Mouse (Mus musculus) heart, embryonic 15.5 days (tissue): ENCODE data around the gene Zfp949. TPM values are rescaled to one million over a fixed set of nuclear protein-coding genes. Genes with fewer than 3 reads are reported as not detected.

Source experiments
- ATAC-seq: fragments of 200-750 bp; cut with Nextera tagmentation; replicated peaks from 2 replicates; pipeline ENCODE4 v1.8.0; 2017; ENCODE audit warnings: low read depth, moderate TSS enrichment; ENCODE audit not compliant: insufficient number of reproducible peaks, insufficient read depth, low FRiP score
- H3K27ac ChIP-seq: fragments of 300-500 bp; sonication (generic); 2 replicates; pipeline ENCODE4 v1.5.1; 2015; ENCODE audit warnings: mild to moderate bottlenecking, inconsistent platforms
- H3K27me3 ChIP-seq: fragments of 300-500 bp; sonication (generic); 2 replicates; pipeline ENCODE4 v1.6.1; 2015; ENCODE audit warnings: inconsistent platforms
- H3K36me3 ChIP-seq: fragments of 300-500 bp; sonication (generic); 2 replicates; pipeline ENCODE4 v1.6.1; 2015; ENCODE audit warnings: mild to moderate bottlenecking, inconsistent platforms
- H3K4me1 ChIP-seq: fragments of 300-500 bp; sonication (generic); replicated peaks from 2 replicates; pipeline ENCODE4 v1.6.1; 2015; ENCODE audit warnings: inconsistent platforms
- H3K4me2 ChIP-seq: fragments of 300-500 bp; sonication (generic); 2 replicates; pipeline ENCODE4 v1.6.1; 2015; ENCODE audit warnings: inconsistent platforms, mild to moderate bottlenecking, moderate library complexity
- H3K4me3 ChIP-seq: fragments of 300-500 bp; sonication (generic); 2 replicates; pipeline ENCODE4 v1.5.1; 2015; ENCODE audit warnings: mild to moderate bottlenecking, inconsistent platforms
- H3K9ac ChIP-seq: fragments of 300-500 bp; sonication (generic); 2 replicates; pipeline ENCODE4 v1.6.1; 2015; ENCODE audit warnings: mild to moderate bottlenecking, inconsistent platforms
- H3K9me3 ChIP-seq: fragments of 300-500 bp; sonication (generic); replicated peaks from 2 replicates; pipeline ENCODE4 v1.6.1; 2016; ENCODE audit warnings: inconsistent platforms
- WGBS: fragments of 180-500 bp; shearing (Covaris S2); methylation state at CpG from one replicate; pipeline ENCODE4 v1.1.7; 2015; ENCODE audit warnings: mixed read lengths; 5-methylcytosine and 5-hydroxymethylcytosine counted together
- polyA plus RNA-seq: library from polyadenylated mRNA; unstranded; fragments of >200 nt; fragmentation: Nextera tagmentation; extraction: Ambion mirVana; gene quantifications from 2 replicates; pipeline ENCODE4 v1.2.1, GENCODE M21; 2015

Zfp949 gene
- polyA plus RNA-seq, 1 experiment from 2014 or later = 7.6 TPM

- ATAC-seq = peak; percentile 92
- under 1% methylated on average over 69 of the region's 69 CpGs for WGBS
- H3K27ac ChIP-seq = peak overlapping the region; percentile 89
- no peaks in the 10 kb centered on the region for H3K27me3 ChIP-seq
- peak overlapping the region; percentile 80 for H3K4me2 ChIP-seq
- H3K4me1 ChIP-seq = peaks cover 11% of the 10 kb centered on the region
- H3K36me3 ChIP-seq = peaks cover 17% of the 10 kb centered on the region; the same call in 1 of the 2 replicates
- no peaks in the 10 kb centered on the region for H3K9me3 ChIP-seq
- H3K4me3 ChIP-seq = peak overlapping the region; percentile 81
- peak overlapping the region; percentile 87 for H3K9ac ChIP-seq
These were observed 25.1 kb upstream of the Zfp949 start for GRCm38 (mm10) chr9:88522569-88523334.

- H3K27ac ChIP-seq = peak overlapping the region; percentile 80
These were observed 24.5 kb upstream of the Zfp949 start for GRCm38 (mm10) chr9:88523335-88523668.

GRCm38 (mm10) chr9:88524367-88524766 is 23.5 kb upstream of the Zfp949 start:
- ATAC-seq = no peak
- Histone ChIP-seq H3K4me3 (no peak overlapping the region), H3K9me3 (no peaks in the 10 kb centered on the region), H3K27me3 (no peaks in the 10 kb centered on the region), H3K9ac (no peak overlapping the region), H3K4me1 (peaks cover 11% of the 10 kb centered on the region), H3K36me3 (peaks cover 17% of the 10 kb centered on the region; the same call in 1 of the 2 replicates), H3K27ac (no peak overlapping the region), H3K4me2 (no peak overlapping the region)
- 92% methylated on average over 2 of the region's 2 CpGs for whole genome bisulfite sequencing

More at GRCm38 (mm10) chr9:88523335-88523668, 24.5 kb upstream of the Zfp949 start:
- no peaks in the 10 kb centered on the region for H3K27me3 ChIP-seq
- H3K4me3 ChIP-seq = peak overlapping the region; percentile 81
- peak overlapping the region; percentile 80 for H3K4me2 ChIP-seq
- H3K9me3 ChIP-seq = no peaks in the 10 kb centered on the region
- no peak for ATAC-seq
- H3K36me3 ChIP-seq = peaks cover 17% of the 10 kb centered on the region; the same call in 1 of the 2 replicates
- peak overlapping the region; percentile 60 for H3K9ac ChIP-seq
- WGBS = 1% methylated on average over 16 of the region's 16 CpGs
- peaks cover 11% of the 10 kb centered on the region for H3K4me1 ChIP-seq

GRCm38 (mm10) chr9:88524796-88525195 is 23.0 kb upstream of the Zfp949 start:
- no peaks in the 10 kb centered on the region for H3K27me3 ChIP-seq
- no peaks in the 10 kb centered on the region for H3K9me3 ChIP-seq
- H3K9ac ChIP-seq = no peak overlapping the region
- H3K4me2 ChIP-seq = no peak overlapping the region
- H3K27ac ChIP-seq = no peak overlapping the region
- H3K36me3 ChIP-seq = peaks cover 13% of the 10 kb centered on the region; the same call in 1 of the 2 replicates
- no peak overlapping the region for H3K4me3 ChIP-seq
- 62% methylated on average over 3 of the region's 3 CpGs for WGBS
- ATAC-seq = no peak
- peaks cover 11% of the 10 kb centered on the region for H3K4me1 ChIP-seq

GRCm38 (mm10) chr9:88525341-88525740 is 22.5 kb upstream of the Zfp949 start:
- 90% methylated on average over 6 of the region's 6 CpGs for WGBS

GRCm38 (mm10) chr9:88527956-88528355 is 19.9 kb upstream of the Zfp949 start:
- H3K36me3 ChIP-seq = no peaks in the 10 kb centered on the region
- H3K4me3 ChIP-seq = no peak overlapping the region
- peaks cover 3% of the 10 kb centered on the region; the same call in 1 of the 2 replicates for H3K4me1 ChIP-seq
- H3K9me3 ChIP-seq = no peaks in the 10 kb centered on the region
- no peaks in the 10 kb centered on the region for H3K27me3 ChIP-seq
- H3K4me2 ChIP-seq = no peak overlapping the region
- no peak overlapping the region for H3K27ac ChIP-seq
- no peak overlapping the region for H3K9ac ChIP-seq
- no peak for ATAC-seq
- 83% methylated on average over 4 of the region's 4 CpGs for WGBS

More at GRCm38 (mm10) chr9:88525341-88525740, 22.5 kb upstream of the Zfp949 start:
- Histone ChIP-seq H3K4me1 (peaks cover 11% of the 10 kb centered on the region), H3K4me3 (no peak overlapping the region), H3K36me3 (peaks cover 9% of the 10 kb centered on the region; the same call in 1 of the 2 replicates), H3K9ac (no peak overlapping the region), H3K9me3 (no peaks in the 10 kb centered on the region), H3K27ac (no peak overlapping the region), H3K27me3 (no peaks in the 10 kb centered on the region), H3K4me2 (no peak overlapping the region)
- ATAC-seq = no peak

- Histone ChIP-seq H3K4me2 (no peak overlapping the region), H3K36me3 (no peaks in the 10 kb centered on the region), H3K4me1 (no peaks in the 10 kb centered on the region), H3K27me3 (no peaks in the 10 kb centered on the region), H3K27ac (no peak overlapping the region), H3K4me3 (no peak overlapping the region), H3K9ac (no peak overlapping the region), H3K9me3 (no peaks in the 10 kb centered on the region)
- 78% methylated on average over 5 of the region's 5 CpGs for WGBS
- no peak for ATAC-seq
These were observed 19.1 kb upstream of the Zfp949 start for GRCm38 (mm10) chr9:88528736-88529135.

GRCm38 (mm10) chr9:88529571-88529970 is 18.2 kb upstream of the Zfp949 start:
- H3K27ac ChIP-seq = no peak overlapping the region
- WGBS = 82% methylated on average over 3 of the region's 3 CpGs
- no peak for ATAC-seq
- H3K4me3 ChIP-seq = no peak overlapping the region
- no peaks in the 10 kb centered on the region for H3K27me3 ChIP-seq
- no peaks in the 10 kb centered on the region for H3K36me3 ChIP-seq
- no peak overlapping the region for H3K4me2 ChIP-seq
- H3K9ac ChIP-seq = no peak overlapping the region
- H3K9me3 ChIP-seq = no peaks in the 10 kb centered on the region
- no peaks in the 10 kb centered on the region for H3K4me1 ChIP-seq

- Histone ChIP-seq H3K36me3 (no peaks in the 10 kb centered on the region), H3K9ac (no peak overlapping the region), H3K27me3 (no peaks in the 10 kb centered on the region), H3K4me2 (no peak overlapping the region), H3K27ac (no peak overlapping the region), H3K4me3 (no peak overlapping the region), H3K9me3 (no peaks in the 10 kb centered on the region), H3K4me1 (no peaks in the 10 kb centered on the region)
- ATAC-seq = no peak
- 63% methylated on average over 5 of the region's 5 CpGs for WGBS
These were observed 17.7 kb upstream of the Zfp949 start for GRCm38 (mm10) chr9:88529979-88530580.

- Histone ChIP-seq H3K4me2 (no peak overlapping the region), H3K9ac (no peak overlapping the region), H3K4me1 (no peaks in the 10 kb centered on the region), H3K36me3 (no peaks in the 10 kb centered on the region), H3K27me3 (no peaks in the 10 kb centered on the region), H3K27ac (no peak overlapping the region), H3K9me3 (no peaks in the 10 kb centered on the region), H3K4me3 (no peak overlapping the region)
- ATAC-seq = no peak
- 93% methylated on average over 5 of the region's 5 CpGs for WGBS
These were observed 13.7 kb upstream of the Zfp949 start for GRCm38 (mm10) chr9:88534093-88534492.

- H3K4me2 ChIP-seq = no peak overlapping the region
- H3K27me3 ChIP-seq = no peaks in the 10 kb centered on the region
- no peaks in the 10 kb centered on the region for H3K9me3 ChIP-seq
- H3K27ac ChIP-seq = no peak overlapping the region
- H3K36me3 ChIP-seq = no peaks in the 10 kb centered on the region
- H3K9ac ChIP-seq = no peak overlapping the region
- no peaks in the 10 kb centered on the region for H3K4me1 ChIP-seq
- no peak overlapping the region for H3K4me3 ChIP-seq
- WGBS = 50% methylated on average over 5 of the region's 5 CpGs
- ATAC-seq = no peak
These were observed 8.1 kb upstream of the Zfp949 start for GRCm38 (mm10) chr9:88539546-88540224.
